Mouse (Mus musculus): ENCODE measurements at regions not wholly inside any gene's neighbourhood (a gene's known extent, or its start where the extent isn't known, plus 50 kb on each side); places are given as distances from the start of the nearest gene placed in this dataset.

DNA sequence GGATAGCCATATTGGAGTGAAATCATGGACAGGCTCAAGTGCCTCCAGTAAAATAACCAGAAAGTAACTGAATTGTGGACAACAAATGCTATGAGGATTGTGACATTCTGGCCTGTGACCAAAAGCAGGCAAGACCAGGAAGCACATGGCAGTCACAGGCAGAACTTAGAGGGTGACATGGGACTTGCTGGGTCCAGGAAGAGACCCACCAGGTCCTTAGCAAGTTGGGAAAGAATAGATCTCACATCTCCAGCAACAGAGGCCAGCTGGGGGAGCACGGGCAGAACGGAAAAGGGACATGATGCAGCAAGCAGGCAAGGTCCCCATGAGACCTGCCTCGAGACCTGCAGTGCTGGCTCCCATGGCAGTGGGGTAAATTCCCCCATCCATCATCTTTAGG is 79.3 kb upstream of the Lmo4 start:
- H3K4me3 ChIP-seq (ENCODE audit: low read depth, low read length): no peak overlapping the region
- no peak overlapping the region for H3K4me2 ChIP-seq (ENCODE audit: low read length)
- H3K9me3 ChIP-seq (replicated peaks; ENCODE audit: control insufficient read depth, low read length): no peaks in the 10 kb centered on the region
- H3K9ac ChIP-seq (ENCODE audit: low read length): no peak overlapping the region
- no peak for DNase-seq (ENCODE audit: low spot score)
- H3K27me3 ChIP-seq (replicated peaks; ENCODE audit: control insufficient read depth, insufficient read depth, low read length): no peaks in the 10 kb centered on the region
- no peak overlapping the region for H3K27ac ChIP-seq (ENCODE audit: low read depth, low read length)
- no peaks in the 10 kb centered on the region for H3K36me3 ChIP-seq (ENCODE audit: control insufficient read depth, insufficient read depth, low read length)
- H3K4me1 ChIP-seq (ENCODE audit: control insufficient read depth, insufficient read depth, low read length): no peaks in the 10 kb centered on the region
- 89% methylated on average over 3 of the region's 3 CpGs for WGBS
- ATAC-seq: no peak

DNA sequence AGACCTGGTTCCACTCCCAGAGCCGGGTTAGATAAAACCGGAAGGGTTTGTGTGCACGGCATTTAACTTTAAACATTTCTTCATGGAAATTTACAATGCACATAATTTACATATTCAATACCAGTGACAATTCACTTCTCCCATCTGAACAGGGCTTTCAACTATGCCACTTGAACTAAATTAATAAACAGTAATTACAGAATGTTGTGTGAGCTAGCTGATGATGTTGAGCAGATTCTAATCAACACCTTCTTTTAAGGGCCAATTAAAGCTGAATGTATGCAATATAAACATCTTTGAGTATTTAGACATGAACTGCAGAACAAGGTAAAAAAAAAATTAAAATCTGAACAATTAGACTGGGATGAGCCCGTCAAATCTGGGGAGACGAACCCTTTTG is 68.1 kb upstream of the Lmo4 start:
- H3K9ac ChIP-seq (ENCODE audit: low read length): no peak overlapping the region
- no peak overlapping the region for H3K4me3 ChIP-seq (ENCODE audit: low read depth, low read length)
- no peaks in the 10 kb centered on the region for H3K27me3 ChIP-seq (replicated peaks; ENCODE audit: control insufficient read depth, insufficient read depth, low read length)
- H3K36me3 ChIP-seq (ENCODE audit: control insufficient read depth, insufficient read depth, low read length): no peaks in the 10 kb centered on the region
- no peak overlapping the region for H3K4me2 ChIP-seq (ENCODE audit: low read length)
- H3K9me3 ChIP-seq (replicated peaks; ENCODE audit: control insufficient read depth, low read length): no peaks in the 10 kb centered on the region
- WGBS: 58% methylated on average over 5 of the region's 5 CpGs
- no peaks in the 10 kb centered on the region for H3K4me1 ChIP-seq (ENCODE audit: control insufficient read depth, insufficient read depth, low read length)
- DNase-seq (ENCODE audit: low spot score) (peak; percentile 41), ATAC-seq (0 out of 2 replicates have a peak, but pooled peaks have one; percentile 37)
- no peak overlapping the region for H3K27ac ChIP-seq (ENCODE audit: low read depth, low read length)

DNA sequence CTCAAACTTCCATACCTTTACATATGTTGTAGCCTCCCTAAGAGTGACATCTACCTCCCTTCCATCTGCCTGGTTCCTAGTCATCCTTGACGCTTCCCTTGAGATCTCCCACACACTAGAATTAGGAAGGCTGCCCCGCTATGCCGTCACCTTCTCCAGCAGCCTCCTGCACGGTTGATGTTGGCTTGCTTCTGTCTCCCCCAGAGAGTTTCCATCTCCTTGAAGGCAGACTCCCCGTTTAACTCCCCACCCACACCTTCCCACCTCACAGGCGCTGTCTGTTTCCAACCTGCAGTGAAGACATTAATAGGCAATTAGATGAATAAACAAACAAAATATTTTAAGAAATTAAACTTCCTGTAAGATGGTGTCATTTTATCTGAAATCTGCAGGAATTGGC is 65.2 kb upstream of the Lmo4 start:
- WGBS: 91% methylated on average over 6 of the region's 6 CpGs
- no peaks in the 10 kb centered on the region for H3K36me3 ChIP-seq (ENCODE audit: control insufficient read depth, insufficient read depth, low read length)
- no peak overlapping the region for H3K4me3 ChIP-seq (ENCODE audit: low read depth, low read length)
- no peak overlapping the region for H3K27ac ChIP-seq (ENCODE audit: low read depth, low read length)
- H3K4me2 ChIP-seq (ENCODE audit: low read length): no peak overlapping the region
- DNase-seq (ENCODE audit: low spot score): no peak
- H3K4me1 ChIP-seq (ENCODE audit: control insufficient read depth, insufficient read depth, low read length): no peaks in the 10 kb centered on the region
- H3K27me3 ChIP-seq (replicated peaks; ENCODE audit: control insufficient read depth, insufficient read depth, low read length): no peaks in the 10 kb centered on the region
- ATAC-seq: no peak
- no peaks in the 10 kb centered on the region for H3K9me3 ChIP-seq (replicated peaks; ENCODE audit: control insufficient read depth, low read length)
- H3K9ac ChIP-seq (ENCODE audit: low read length): no peak overlapping the region

DNA sequence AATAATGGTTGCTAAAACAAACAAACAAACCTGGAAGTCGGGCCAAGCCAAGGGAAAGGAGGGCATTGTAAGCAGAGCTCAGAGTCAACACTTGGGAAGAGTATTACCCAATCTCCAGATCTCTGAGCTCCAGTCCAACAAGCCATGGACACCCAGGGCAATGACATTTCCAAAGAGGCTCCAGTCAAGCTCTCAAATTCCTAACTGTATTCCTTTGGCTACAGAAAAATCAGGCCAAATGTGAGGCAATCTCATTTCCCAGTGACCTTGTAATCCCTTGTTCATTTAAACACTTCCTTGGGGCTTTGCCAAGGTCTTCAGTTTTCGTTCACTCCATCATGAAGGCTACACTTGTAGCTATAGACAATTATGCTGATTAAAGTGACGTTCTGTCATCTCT is 59.5 kb upstream of the Lmo4 start:
- WGBS: 54% methylated on average over 3 of the region's 3 CpGs
- ATAC-seq: no peak

DNA sequence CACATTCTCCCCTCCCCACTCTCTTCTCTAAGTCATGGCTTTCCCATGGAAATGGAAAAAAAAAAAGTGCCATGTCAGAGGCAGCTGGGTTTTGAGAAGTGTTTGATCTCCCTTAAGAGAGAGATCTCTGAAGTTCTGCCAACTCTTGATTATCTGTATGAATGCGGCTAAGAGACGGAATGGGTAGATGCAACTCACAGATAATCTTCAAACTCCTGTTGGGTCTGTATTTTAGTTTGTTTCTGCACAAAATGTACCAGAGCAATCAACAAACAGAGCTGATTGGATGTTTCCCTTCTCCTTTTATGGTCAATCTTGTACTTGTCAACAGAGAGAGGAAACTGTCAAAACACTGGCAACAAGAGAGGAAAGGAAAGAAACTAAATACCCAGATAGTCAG is 55.9 kb upstream of the Lmo4 start:
- no peak overlapping the region for H3K9ac ChIP-seq (ENCODE audit: low read length)
- no peaks in the 10 kb centered on the region for H3K9me3 ChIP-seq (replicated peaks; ENCODE audit: control insufficient read depth, low read length)
- H3K27me3 ChIP-seq (replicated peaks; ENCODE audit: control insufficient read depth, insufficient read depth, low read length): no peaks in the 10 kb centered on the region
- peaks cover 12% of the 10 kb centered on the region for H3K4me1 ChIP-seq (ENCODE audit: control insufficient read depth, insufficient read depth, low read length)
- DNase-seq (ENCODE audit: low spot score) (peak; percentile 37), ATAC-seq (no peak)
- no peak overlapping the region for H3K4me2 ChIP-seq (ENCODE audit: low read length)
- H3K27ac ChIP-seq (ENCODE audit: low read depth, low read length): no peak overlapping the region
- WGBS: 63% methylated on average over 2 of the region's 2 CpGs
- no peaks in the 10 kb centered on the region for H3K36me3 ChIP-seq (ENCODE audit: control insufficient read depth, insufficient read depth, low read length)
- no peak overlapping the region for H3K4me3 ChIP-seq (ENCODE audit: low read depth, low read length)

More for the DNA sequence above, 59.5 kb upstream of the Lmo4 start:
- H3K27me3 ChIP-seq (replicated peaks; ENCODE audit: control insufficient read depth, insufficient read depth, low read length): no peaks in the 10 kb centered on the region
- no peak overlapping the region for H3K4me3 ChIP-seq (ENCODE audit: low read depth, low read length)
- H3K4me1 ChIP-seq (ENCODE audit: control insufficient read depth, insufficient read depth, low read length): peaks cover 7% of the 10 kb centered on the region
- H3K9me3 ChIP-seq (replicated peaks; ENCODE audit: control insufficient read depth, low read length): no peaks in the 10 kb centered on the region
- H3K36me3 ChIP-seq (ENCODE audit: control insufficient read depth, insufficient read depth, low read length): no peaks in the 10 kb centered on the region
- DNase-seq (ENCODE audit: low spot score): no peak
- H3K9ac ChIP-seq (ENCODE audit: low read length): no peak overlapping the region
- H3K4me2 ChIP-seq (ENCODE audit: low read length): no peak overlapping the region
- no peak overlapping the region for H3K27ac ChIP-seq (ENCODE audit: low read depth, low read length)

DNA sequence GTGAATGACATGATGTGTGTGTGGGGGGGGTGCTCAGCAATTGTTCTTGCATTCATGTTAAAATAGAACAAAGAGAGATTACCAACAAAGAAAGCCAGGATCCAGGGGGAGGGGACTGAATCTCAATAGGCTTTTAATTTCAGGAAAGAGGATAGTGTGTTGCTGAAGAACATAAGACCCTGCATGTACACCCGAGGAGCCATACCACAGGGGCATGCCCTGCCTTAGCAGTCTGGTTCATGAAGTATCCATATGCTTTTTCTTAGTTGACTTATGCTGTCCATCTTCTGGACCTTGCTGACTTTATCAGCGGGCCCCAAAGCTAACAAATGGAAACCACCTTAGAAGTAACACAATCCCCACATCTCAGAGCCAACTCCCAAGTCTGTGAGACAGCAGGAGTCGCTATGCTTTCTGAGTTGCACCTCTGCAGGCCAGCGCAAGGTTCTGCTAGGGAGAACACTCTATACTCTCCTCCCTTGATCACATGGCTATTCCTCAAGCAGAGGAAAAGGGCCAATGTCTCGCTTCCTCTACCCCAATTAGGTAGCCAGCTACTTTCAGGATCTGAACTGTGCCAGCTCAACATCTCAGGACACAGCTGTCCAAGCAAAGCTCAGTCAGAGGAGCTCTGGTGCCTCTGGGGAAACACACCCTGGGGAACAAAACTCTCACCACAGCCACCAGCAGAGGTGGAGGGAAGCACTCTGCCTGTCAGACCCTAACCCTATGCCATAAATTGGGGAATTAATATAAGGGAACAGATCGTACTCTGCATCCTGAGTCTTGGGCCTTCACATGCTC is 52.9 kb upstream of the Lmo4 start:
- no peak for DNase-seq (ENCODE audit: low spot score)
- 72% methylated on average over 6 of the region's 6 CpGs for whole genome bisulfite sequencing

DNA sequence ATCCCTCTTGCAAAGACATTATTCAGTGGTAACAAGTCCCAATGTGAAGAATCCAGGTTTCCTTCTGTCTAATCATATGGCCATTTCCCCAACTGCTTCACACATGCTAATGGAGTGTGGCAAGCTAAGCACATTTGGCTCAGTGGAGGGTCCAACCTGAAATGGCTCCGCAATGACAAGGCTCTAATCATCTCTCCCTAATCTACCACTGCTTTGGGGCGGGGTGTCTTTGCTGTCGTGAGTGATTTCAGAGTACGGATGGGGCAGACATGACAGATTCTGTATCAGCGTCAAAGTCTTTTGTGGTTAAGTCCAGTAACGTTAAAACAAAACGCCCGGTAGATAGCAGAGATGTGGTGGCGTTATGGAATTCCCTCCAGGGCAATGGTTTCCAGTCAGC is 52.2 kb upstream of the Lmo4 start:
- no peaks in the 10 kb centered on the region for H3K27me3 ChIP-seq (replicated peaks; ENCODE audit: control insufficient read depth, insufficient read depth, low read length)
- no peak overlapping the region for H3K4me3 ChIP-seq (ENCODE audit: low read depth, low read length)
- H3K9me3 ChIP-seq (replicated peaks; ENCODE audit: control insufficient read depth, low read length): no peaks in the 10 kb centered on the region
- no peak overlapping the region for H3K4me2 ChIP-seq (ENCODE audit: low read length)
- H3K9ac ChIP-seq (ENCODE audit: low read length): no peak overlapping the region
- H3K27ac ChIP-seq (ENCODE audit: low read depth, low read length): peak overlapping the region; percentile 14; the same call in 1 of the 2 replicates
- peak; percentile 56 for DNase-seq (ENCODE audit: low spot score)
- 71% methylated on average over 9 of the region's 9 CpGs for WGBS
- peaks cover 12% of the 10 kb centered on the region for H3K4me1 ChIP-seq (ENCODE audit: control insufficient read depth, insufficient read depth, low read length)
- ATAC-seq: peak; percentile 65
- H3K36me3 ChIP-seq (ENCODE audit: control insufficient read depth, insufficient read depth, low read length): no peaks in the 10 kb centered on the region

More for the DNA sequence above, 52.9 kb upstream of the Lmo4 start:
- Histone ChIP-seq H3K9me3 (replicated peaks; ENCODE audit: control insufficient read depth, low read length) (no peaks in the 10 kb centered on the region), H3K27me3 (replicated peaks; ENCODE audit: control insufficient read depth, insufficient read depth, low read length) (no peaks in the 10 kb centered on the region), H3K4me1 (ENCODE audit: control insufficient read depth, insufficient read depth, low read length) (peaks cover 12% of the 10 kb centered on the region), H3K4me3 (ENCODE audit: low read depth, low read length) (no peak overlapping the region), H3K9ac (ENCODE audit: low read length) (no peak overlapping the region), H3K4me2 (ENCODE audit: low read length) (no peak overlapping the region), H3K36me3 (ENCODE audit: control insufficient read depth, insufficient read depth, low read length) (no peaks in the 10 kb centered on the region), H3K27ac (ENCODE audit: low read depth, low read length) (peak overlapping the region; percentile 14; the same call in 1 of the 2 replicates)
- ATAC-seq: peak; percentile 10; the same call in 1 of the 2 replicates

DNA sequence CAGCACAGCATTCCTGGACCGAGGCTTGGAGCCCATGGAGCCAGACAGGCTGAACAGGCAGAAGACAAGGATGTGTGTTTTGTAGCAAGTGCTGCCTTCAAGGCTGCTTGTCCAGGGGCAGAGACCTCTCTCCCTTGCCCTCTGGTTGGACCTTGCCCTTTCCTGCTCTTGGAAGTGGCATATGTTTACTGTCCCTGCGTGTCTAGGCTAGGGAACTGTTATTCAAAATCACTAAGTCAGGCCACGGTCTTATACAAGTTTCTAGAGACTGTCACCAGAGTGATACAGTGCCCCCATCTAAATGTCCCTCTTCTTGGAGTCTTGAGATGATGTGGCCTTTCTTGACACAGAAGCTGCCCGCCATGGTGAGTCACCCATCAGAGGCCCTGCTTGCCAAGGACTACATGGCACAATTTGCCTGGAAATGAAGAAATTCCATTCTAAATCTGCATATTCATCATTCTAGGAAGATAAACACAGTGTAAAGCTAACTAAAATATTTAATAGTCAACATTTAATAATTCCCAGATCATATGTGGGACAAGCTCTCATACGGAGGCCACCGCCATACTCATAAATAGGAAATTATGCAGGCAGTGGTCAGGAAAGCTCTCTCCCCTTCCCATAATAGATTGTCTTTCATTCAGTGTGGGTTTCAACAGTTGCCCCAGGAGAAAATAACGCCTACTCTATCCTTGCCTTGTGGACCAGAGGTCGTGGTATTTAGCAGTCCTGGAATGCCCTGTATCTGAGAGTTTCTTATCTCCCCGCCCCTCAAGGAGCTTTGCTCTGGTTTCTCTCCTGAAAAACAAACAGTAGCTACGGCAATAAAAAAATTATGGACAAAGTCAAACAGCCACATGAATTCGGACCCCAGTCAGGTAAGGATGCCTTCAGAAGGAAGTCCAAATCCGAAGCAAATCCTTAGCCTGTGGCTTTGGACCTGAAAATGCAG is 50.9 kb upstream of the Lmo4 start:
- no peak for ATAC-seq
- no peaks in the 10 kb centered on the region for H3K36me3 ChIP-seq (ENCODE audit: control insufficient read depth, insufficient read depth, low read length)
- H3K9me3 ChIP-seq (replicated peaks; ENCODE audit: control insufficient read depth, low read length): no peaks in the 10 kb centered on the region
- H3K4me2 ChIP-seq (ENCODE audit: low read length): no peak overlapping the region
- H3K4me1 ChIP-seq (ENCODE audit: control insufficient read depth, insufficient read depth, low read length): peaks cover 12% of the 10 kb centered on the region
- H3K27me3 ChIP-seq (replicated peaks; ENCODE audit: control insufficient read depth, insufficient read depth, low read length): no peaks in the 10 kb centered on the region
- no peak for DNase-seq (ENCODE audit: low spot score)
- WGBS: 87% methylated on average over 12 of the region's 12 CpGs
- H3K9ac ChIP-seq (ENCODE audit: low read length): no peak overlapping the region
- no peak overlapping the region for H3K27ac ChIP-seq (ENCODE audit: low read depth, low read length)
- H3K4me3 ChIP-seq (ENCODE audit: low read depth, low read length): no peak overlapping the region

All from forebrain, embryonic 14.5 days (tissue).